Mouse (Mus musculus) embryonic fibroblast, embryonic 13.5 days (primary cell): ENCODE results near the gene Gp1ba. TPM values are rescaled to one million over a fixed set of nuclear protein-coding genes. Genes with fewer than 3 reads are reported as not detected.

Experiments
- H3K27ac ChIP-seq: 2 replicates; pipeline ENCODE4 v1.5.1; 2012; ENCODE audit warnings: low read length, control low read depth, inconsistent platforms; ENCODE audit not compliant: insufficient read depth
- H3K4me1 ChIP-seq: 2 replicates; pipeline ENCODE4 v1.6.1; 2011; ENCODE audit warnings: low read length; ENCODE audit not compliant: control insufficient read depth, insufficient read depth
- H3K4me3 ChIP-seq: 2 replicates; pipeline ENCODE4 v1.5.1; 2011; ENCODE audit warnings: mild to moderate bottlenecking, control low read depth, low read length; ENCODE audit not compliant: insufficient read depth
- CTCF ChIP-seq: IDR thresholded peaks from 2 replicates; pipeline ENCODE4 v1.5.1; 2011; ENCODE audit warnings: mild to moderate bottlenecking, control low read depth, low read length, moderate library complexity, borderline replicate concordance; ENCODE audit not compliant: insufficient read depth
- POLR2A ChIP-seq: IDR thresholded peaks from 2 replicates; pipeline ENCODE4 v1.6.1; 2011; ENCODE audit warnings: low read depth, mild to moderate bottlenecking, control low read depth, low read length, moderate library complexity
- polyA plus RNA-seq: library from polyadenylated mRNA; stranded (reverse); fragments of >200 nt; gene quantifications from 2 replicates; pipeline ENCODE4 v1.2.4, GENCODE M21; 2011; ENCODE audit warnings: low read depth; ENCODE audit not compliant: missing spikeins, insufficient read length

The Gp1ba gene
- polyA plus RNA-seq, 1 experiment = not detected

GRCm38 (mm10) chr11:70652029-70652883 is 13.3 kb downstream of the Gp1ba start:
- H3K4me1 ChIP-seq = peaks cover 11% of the 10 kb centered on the region; the same call in 1 of the 2 replicates
- peak overlapping the region; percentile 86 for H3K4me3 ChIP-seq
- TF ChIP-seq POLR2A (no peak; the same call in 1 of the 2 replicates), CTCF (no peak)
- H3K27ac ChIP-seq = peak overlapping the region; percentile 87

GRCm38 (mm10) chr11:70652884-70653344 is 14.0 kb downstream of the Gp1ba start:
- Histone ChIP-seq H3K4me1 (peaks cover 13% of the 10 kb centered on the region; the same call in 1 of the 2 replicates), H3K4me3 (peak overlapping the region; percentile 86), H3K27ac (peak overlapping the region; percentile 87)
- TF ChIP-seq CTCF (no peak), POLR2A (no peak)

GRCm38 (mm10) chr11:70653345-70654197 is 14.6 kb downstream of the Gp1ba start:
- Histone ChIP-seq H3K4me3 (peak overlapping the region; percentile 86), H3K4me1 (peaks cover 17% of the 10 kb centered on the region; the same call in 1 of the 2 replicates), H3K27ac (peak overlapping the region; percentile 98)
- peak; percentile 53 for TF ChIP-seq POLR2A
- TF ChIP-seq CTCF = no peak

GRCm38 (mm10) chr11:70654198-70654922 is 15.4 kb downstream of the Gp1ba start, which contains the start of gene Pfn1:
Gene Pfn1 (minus strand): TSS chr11:70654644.
- Histone ChIP-seq H3K27ac (peak within 1 kb of the TSS; percentile 98), H3K4me1 (peaks cover 20% of the 10 kb centered on the region), H3K4me3 (peak within 1 kb of the TSS; percentile 86)
- TF ChIP-seq CTCF (no peak), POLR2A (peak; percentile 95)

GRCm38 (mm10) chr11:70654923-70655570 is 16.1 kb downstream of the Gp1ba start:
- Histone ChIP-seq H3K4me1 (peaks cover 19% of the 10 kb centered on the region), H3K27ac (peak overlapping the region; percentile 97), H3K4me3 (peak overlapping the region; percentile 44)
- TF ChIP-seq CTCF (no peak), POLR2A (peak; percentile 70; the same call in 1 of the 2 replicates)

GRCm38 (mm10) chr11:70655571-70656455 is 16.9 kb downstream of the Gp1ba start:
- peak overlapping the region; percentile 44 for H3K4me3 ChIP-seq
- TF ChIP-seq POLR2A (peak; percentile 53), CTCF (no peak)
- H3K27ac ChIP-seq = peak overlapping the region; percentile 96
- peaks cover 16% of the 10 kb centered on the region for H3K4me1 ChIP-seq

GRCm38 (mm10) chr11:70656456-70656927 is 17.6 kb downstream of the Gp1ba start:
- TF ChIP-seq CTCF (no peak), POLR2A (no peak; the same call in 1 of the 2 replicates)
- Histone ChIP-seq H3K4me1 (peaks cover 14% of the 10 kb centered on the region), H3K4me3 (peak overlapping the region; percentile 39), H3K27ac (peak overlapping the region; percentile 96)

GRCm38 (mm10) chr11:70656964-70657363 is 18.0 kb downstream of the Gp1ba start, which contains the start of gene Eno3:
Gene Eno3 (plus strand): TSS chr11:70657202.
- Histone ChIP-seq H3K27ac (peak within 1 kb of the TSS; percentile 96), H3K4me1 (peaks cover 14% of the 10 kb centered on the region), H3K4me3 (peak within 1 kb of the TSS; percentile 39)
- TF ChIP-seq CTCF = no peak
- 0 out of 2 replicates have a peak, but pooled peaks have one; percentile 24 for TF ChIP-seq POLR2A

GRCm38 (mm10) chr11:70657573-70657972 is 18.7 kb downstream of the Gp1ba start:
- 0 out of 2 replicates have a peak overlapping the region, but pooled peaks have one; percentile 2 for H3K27ac ChIP-seq
- TF ChIP-seq POLR2A (no peak), CTCF (no peak)
- H3K4me1 ChIP-seq = peaks cover 14% of the 10 kb centered on the region
- H3K4me3 ChIP-seq = no peak overlapping the region
